Mouse (Mus musculus) retina, adult 2 months (tissue): ENCODE results near the gene Txlng.
"Not testable (repeated sequence)": the region's sequence is repeated elsewhere in the genome, so short reads cannot be mapped to it uniquely, and the experiment has no call there.

Experiments
- DNase-seq: peaks from one replicate; pipeline ENCODE4 v3.0.0-alpha.2; 2012; ENCODE audit warnings: low read depth, low spot score

The Txlng gene

DNA sequence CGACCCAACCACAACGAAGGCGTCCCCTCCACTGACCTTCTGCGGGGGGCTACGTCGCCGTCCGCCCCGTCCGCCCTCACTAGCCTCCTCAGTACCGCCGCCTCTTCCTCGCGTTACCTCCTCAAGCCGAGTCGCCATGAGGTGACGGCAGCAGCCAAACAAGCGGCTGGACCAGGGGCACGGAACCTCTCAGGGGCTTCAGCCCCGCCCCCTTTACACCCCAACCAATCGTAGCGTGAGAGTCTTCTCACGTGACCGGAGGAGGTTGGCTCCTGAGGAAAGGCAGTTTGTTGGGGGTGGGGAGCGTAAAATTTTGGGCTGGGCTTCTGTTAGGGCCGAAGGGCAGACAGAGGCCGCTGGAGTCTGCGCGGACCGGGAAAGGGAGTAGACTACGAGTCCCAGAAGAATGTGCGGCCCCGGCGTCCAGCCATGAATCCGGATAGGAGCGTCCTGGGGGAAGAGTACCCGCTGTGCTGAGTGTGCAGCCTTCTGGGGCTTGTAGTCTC lies at the start of gene Txlng:
Txlng (minus strand) TSS at position 252 of the 506 bp plus-strand sequence.
- peak; percentile 82 for DNase-seq

DNA sequence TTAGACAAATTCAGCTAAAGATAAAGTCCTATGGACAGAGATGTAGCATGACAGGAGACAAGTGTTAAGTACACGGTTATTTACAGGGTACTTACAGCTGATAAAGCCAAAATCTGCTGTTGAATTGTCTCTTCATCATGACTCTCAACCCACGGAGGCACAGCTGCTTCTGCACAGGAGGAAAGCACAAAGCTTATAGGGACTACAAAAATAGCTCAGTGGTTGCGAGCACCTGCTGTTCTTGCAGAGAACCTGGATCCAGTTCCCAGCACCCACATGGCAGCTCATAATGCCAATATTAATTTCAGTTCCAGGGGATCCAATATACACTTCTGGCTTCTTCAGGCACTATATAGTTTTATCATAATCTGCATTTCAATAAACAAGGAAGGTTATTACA lies 49.0 kb upstream of the Txlng start:
- no peak for DNase-seq

DNA sequence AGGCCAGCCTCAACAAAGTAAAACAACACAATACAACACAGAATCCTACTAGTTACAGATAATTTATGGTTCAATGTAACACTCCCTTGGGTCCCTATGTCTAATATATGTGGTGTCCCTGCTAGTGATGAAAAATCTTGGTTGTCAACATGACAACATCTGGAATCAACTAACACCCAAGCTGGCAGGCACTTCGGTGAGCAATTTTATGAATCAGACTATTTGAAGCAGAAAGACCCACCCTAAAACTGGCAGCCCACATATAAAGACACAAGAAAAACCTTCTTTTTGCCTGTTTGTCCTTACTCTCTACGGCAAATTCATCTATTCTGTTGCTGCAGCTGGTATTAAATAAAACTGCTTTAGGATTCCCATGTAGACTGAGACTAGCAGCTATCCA lies 44.5 kb upstream of the Txlng start:
- DNase-seq, result no peak

DNA sequence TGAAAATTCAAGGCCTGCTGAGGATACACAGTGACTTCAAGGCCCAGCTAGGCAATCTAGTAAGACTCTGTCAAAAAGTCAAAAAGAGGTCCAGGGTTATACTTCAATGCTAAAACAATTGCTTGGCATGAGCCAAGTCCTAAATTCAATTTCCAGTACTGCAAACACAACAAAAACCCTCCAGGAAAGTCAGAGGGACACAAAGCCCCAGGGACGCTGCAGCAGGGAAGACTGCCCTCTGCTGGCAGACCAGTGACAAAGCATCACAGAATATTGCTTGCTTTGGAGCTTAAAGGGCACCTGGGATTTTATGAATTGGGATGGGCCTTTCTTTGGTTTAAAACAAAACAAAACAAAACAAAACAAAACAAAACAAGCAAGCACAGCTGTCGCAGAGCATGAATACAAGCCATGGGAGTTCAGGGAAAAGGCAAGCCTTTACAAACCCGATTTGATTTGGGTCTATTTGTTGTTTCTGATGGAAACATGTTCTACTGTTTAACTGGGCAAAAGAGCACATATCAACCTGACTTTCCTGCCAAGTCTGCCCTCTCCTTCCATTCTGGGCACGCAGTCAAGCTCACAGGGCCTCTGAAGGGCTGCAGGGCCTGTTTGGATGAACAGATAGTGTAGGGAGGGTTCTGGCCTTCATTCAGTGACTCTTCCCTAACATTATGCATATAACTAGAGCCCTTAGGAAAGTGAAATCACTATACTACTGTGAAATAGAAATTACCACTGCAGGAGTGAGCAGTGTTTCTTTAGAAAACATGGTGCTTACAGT lies 42.7 kb upstream of the Txlng start:
- no peak for DNase-seq

DNA sequence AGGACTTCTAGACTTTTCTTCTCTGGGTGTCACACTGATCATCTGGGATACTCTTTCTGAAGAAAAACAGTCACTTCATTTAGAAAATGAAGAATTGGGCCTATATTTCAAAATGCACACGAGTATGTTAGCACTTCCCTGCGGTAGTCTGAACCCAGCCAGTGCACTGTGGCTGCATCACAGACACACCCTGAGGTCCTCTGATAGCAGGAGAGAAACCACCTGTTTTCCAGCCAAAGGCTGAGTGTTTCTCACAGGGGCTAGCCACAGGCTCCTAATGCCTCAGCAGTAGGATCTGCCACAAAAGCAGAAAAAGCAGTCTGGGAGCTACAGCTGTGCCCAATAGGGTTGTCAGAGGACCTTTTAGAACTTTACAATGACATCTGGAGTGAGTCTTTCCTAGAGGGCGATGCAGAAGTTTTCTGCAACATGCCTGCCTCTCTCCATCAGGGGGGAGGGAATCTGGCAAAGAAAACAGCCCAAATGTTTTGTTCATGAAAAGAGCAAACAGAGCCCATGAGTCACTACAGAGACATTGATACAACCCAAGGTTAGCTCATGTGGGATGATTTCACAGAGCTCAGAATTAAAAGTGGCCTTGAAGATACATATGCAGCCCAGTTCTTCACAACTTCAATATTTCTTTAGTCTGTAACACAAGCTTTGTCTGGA lies 39.2 kb upstream of the Txlng start:
- no peak for DNase-seq

DNA sequence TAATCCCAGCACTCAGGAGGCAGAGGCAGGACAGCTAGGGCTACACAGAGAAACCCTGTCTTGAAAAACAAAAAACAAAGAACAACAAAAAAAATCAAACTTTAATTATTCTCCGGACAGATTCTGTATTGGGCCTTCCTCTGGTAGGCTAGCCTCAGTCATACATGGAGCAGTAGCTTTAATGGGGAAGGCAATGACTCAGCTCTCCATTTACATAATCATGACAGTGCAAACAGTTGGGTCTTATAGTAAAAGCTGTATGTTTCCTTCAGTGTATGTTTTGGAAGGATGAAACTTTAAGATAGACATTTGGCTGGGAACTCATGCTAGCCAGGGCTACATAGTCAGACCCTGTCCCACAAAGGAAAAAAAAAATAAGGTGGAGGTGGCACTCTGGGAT lies 19.4 kb upstream of the Txlng start:
- no peak for DNase-seq

DNA sequence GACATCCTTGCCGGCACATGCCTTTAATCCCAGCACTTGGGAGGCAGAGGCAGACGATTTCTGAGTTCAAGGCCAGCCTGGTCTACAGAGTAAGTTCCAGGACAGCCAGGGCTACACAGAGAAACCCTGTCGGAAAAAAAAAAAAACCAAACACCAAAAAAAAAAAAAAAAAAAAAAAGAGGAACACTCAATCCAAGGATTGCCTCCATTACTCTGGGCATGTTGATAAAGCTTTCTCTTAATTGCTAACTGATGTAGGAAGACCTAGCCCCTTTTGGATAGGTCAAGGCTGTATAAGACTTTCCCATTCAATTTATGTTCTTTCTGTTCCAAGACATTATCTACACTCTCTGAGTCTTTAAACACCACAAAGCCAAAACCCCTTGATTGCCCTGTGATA lies 16.3 kb upstream of the Txlng start:
- no peak for DNase-seq

DNA sequence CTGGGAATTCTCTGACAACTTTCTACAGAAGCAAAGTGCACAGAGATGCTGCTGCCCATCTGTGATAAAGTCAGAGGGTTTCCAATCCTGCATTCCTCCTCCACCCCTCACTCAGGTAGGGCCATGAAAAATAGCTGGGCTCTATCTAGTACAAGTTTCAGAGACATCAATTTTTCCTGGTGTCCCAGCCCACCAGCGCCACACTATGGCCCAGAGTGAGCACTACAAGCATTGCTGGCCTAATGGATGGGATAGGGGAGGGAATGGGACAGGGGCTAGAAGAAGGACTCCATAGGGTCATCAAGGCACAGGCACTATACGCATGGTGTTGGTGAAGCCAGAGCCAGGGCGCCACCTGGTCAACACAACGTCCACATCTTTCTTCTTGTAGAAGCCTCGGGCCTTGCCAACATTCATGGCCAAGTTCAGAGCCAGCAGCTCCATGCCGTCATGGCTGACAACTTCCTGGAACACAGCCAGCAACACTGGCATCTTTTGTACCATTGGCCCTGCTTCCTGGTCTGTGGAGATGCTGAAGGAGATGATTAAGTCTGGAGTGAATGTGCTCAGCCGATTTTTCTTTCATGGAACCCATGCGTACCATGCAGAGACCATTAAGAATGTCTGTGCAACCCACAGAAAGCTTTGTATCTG lies 15.3 kb upstream of the Txlng start:
- no peak for DNase-seq

DNA sequence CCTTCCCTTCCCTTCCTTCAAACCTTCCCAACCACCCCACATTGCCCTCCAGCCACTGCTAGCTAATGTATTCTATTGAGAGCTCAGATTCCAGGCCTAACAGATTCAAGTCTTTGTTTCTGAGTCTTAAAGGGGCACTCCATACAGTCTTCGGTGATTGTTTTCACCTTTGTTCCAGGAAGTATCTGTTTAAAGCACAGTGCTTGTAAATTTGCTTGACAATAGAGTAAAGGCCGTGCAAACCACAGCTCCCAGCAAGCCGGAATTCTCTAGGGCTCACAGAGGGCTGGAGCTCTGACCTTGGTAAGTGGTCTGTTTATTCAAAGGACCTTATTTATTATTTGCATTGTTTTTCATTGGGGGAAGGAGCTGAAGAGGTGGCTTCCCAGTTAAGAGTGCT lies 2.8 kb upstream of the Txlng start:
- no peak for DNase-seq

DNA sequence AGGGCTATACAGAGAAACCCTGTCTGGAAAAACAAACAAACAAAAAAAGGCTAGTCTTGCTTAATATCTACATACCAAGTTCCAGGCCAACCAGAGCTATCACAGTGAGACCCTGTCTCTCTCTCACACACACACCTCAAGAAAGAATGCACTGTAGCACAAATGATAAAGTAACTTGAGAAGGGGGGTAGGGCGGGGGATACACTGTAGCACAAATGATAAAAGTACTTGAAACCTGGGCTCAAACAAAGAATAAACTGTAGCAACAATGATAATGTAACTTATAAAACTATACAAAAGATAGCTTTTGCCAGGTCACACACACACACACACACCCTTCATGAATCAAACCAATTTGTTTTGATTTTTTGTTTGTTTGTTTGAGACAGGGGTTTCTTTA lies 2.3 kb upstream of the Txlng start:
- no peak for DNase-seq

DNA sequence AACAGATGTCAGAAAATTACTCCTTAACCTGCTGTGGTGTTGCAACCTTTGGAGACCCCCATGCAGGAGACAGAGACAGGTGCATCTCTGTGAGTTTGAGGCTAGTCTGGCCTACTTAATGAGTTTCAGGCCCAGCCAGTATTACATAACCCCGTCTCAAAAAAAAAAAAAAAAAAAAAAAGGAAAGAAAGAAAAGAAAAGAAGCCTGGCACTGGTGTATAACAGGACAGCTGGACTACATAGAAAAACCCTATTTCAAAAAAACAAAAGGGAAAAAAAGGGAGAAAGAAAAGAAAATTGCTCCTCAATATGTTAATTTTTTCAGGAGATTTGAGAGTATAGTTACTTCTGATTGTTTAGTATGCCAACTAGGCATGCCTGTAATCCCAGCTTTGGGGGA lies 1.8 kb upstream of the Txlng start:
- no peak for DNase-seq

DNA sequence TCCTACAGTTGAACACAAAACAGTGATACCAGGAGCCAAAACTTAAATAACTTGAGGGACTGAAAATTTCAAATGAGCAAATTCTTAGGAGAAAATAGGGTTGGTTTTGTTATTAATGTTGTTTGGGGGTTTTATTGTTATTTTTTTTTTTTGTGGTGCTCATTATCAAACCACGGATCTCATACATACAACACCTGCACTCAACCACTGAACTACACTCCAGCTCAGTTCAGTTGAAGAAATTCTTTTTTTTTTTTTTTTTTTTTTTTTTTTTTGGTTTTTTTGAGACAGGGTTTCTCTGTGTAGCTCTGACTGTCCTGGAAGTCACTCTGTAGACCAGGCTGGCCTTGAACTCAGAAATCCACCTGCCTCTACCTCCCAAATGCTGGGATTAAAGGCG lies 1.1 kb upstream of the Txlng start:
- DNase-seq, result not testable (repeated sequence)

DNA sequence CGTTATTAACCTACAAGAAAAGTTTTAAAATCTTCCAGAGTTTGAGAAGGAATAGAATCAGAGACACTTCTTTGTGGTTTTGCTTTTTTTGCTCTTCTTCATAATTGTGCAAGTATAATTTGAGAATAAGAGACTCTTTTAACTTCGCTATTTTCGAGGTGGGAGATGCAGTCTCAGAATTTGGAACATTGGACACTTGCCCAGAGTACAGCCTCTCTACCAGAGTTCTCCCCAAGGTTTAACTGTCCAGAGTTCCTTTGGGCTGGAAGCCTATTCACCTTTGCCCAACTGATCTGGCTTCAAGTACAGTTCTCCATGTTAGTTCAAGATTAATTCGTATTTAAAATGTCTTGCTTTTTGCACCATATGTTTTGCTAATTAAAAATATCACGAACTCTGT lies 487 bp upstream of the Txlng start:
- no peak for DNase-seq

DNA sequence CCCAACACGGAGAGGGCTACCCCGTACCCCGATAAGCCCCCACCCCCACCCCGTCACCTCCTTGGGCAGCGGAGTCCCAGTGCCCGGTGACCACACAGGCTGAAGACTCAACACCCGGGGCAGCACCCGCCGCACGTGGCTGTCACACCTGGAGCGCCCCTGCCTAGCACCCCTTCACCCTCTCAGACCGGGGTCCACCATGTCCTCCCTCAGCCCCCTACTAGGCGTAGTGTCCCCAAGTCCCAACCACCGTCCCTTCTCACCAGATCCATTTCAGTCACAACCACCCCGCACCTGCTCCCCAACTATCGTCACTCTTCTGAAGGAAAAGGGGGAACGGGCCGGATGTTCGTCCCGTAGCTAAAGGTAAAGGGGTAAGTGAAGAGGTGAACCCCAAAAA lies 471 bp downstream of the Txlng start:
- no peak for DNase-seq

DNA sequence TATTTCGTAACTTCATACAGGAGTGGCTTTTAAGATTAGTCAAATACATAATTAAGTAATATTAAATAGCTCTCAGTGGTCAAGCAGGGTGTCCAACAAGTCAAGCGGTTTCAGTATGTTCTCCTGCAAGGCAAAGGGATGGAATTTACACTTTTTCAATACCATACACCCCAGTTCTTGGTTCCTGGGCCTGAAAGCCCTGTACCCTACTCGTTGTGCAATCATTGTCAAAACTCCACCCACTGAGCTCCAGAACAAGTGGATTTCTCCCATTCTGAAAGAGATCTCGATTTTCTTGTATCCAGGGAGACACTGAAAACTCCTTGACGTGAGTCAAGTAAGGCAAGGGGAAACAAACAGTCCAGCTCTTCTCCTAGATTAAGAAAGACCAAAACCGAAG lies 1.2 kb downstream of the Txlng start:
- DNase-seq, result no peak

DNA sequence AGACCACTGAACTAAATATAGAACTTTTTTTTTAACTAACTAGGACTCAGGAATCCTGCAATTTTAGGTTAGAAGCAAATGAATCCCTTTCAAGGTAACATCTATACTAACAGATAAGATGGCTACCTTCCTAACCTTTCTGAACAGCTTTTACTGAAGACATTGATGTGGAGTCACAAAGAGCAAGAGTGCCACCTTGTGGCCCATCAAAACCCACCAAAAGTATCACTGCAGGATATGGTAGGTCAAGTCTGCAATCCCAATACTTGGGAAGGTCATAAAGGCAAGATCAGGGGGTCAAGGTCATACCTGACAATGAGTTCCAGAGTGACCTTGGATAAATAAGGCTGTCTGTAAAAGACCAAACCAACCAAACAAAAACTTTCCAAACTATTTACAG lies 28.9 kb downstream of the Txlng start:
- peak; percentile 39 for DNase-seq

DNA sequence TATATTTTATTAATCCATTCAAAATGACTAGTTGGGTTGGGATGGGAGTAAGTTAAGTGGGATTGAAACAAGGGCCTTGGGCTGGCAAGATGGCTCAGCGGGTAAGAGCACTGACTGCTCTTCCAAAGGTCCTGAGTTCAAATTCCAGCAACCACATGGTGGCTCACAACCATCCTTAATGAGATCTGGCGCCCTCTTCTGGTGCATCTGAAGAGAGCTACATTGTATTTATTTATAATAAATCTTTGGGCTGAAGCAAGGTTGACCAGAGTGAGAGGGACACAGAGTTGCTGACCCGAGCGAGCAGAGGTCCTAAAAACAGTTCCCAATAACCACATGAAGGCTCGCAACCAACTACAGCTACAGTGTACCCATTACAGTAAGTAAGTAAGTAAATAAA lies 37.9 kb downstream of the Txlng start:
- not testable (repeated sequence) for DNase-seq

DNA sequence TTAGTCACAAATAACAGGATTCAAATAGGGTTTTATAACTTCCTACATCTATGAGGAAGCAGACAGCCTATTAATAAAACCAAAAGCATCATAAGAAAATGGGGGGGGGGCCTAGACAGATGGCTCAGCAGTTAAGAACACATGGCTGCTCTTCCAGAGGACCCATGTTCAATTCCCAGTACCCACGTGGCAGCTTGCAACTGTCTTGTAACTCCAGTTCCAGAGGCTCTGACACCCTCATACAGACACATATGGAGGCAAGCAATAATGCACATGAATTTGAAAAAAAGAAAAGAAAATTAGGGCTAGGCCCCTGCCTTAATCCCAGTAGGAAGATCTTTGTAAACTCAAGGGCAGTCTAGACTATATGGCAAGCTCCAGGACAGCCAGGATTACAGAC lies 40.9 kb downstream of the Txlng start:
- DNase-seq, result no peak

DNA sequence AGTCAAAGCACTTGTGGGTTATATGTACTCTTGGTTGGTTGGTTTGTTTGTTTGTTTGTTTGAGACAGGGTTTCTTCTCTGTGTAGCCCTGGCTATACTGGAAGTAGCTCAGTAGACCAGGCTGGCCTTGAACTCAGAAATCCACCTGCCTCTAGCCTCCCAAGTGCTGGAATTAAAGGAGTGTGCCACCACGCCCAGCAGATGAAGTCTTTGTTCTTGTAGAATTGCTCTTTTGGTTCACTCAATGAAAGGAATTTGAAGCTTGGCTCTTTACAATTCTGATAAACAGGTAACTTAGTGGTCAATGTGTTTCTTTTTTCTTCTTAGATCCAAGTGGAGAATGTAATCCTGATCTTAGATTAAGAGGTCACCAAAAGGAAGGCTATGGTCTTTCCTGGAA lies 58.5 kb downstream of the Txlng start:
- no peak for DNase-seq

DNA sequence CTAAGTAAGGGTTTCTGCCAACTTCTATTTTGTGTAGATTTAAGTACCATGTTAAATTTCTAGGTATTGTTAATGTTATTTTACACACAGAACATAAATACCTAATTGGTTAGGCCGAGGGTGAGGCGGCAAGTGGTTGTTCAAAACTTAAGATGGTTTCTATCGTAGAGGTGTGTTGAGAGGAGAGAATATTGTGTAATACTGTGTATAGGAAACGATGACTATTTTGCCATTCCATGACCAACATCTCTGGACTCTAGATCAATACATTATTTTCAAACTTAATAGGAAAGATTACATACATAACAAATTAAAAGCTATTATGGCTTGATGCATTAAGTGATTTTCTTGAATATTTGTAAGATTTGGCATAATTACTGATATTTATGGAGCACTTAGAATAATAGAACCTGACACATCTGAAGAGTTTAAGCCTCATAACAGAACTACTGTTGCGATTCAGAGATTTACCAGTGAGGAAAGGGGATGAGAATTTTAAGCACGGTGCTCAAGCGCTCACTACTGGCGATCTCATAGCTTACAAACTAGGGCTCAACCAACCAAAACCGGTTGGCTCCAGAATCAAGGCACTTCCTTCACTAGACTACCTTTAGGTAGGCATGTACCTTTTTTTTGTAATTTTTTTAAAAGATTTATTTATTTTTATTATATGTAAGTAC lies 67.4 kb downstream of the Txlng start:
- no peak for DNase-seq

DNA sequence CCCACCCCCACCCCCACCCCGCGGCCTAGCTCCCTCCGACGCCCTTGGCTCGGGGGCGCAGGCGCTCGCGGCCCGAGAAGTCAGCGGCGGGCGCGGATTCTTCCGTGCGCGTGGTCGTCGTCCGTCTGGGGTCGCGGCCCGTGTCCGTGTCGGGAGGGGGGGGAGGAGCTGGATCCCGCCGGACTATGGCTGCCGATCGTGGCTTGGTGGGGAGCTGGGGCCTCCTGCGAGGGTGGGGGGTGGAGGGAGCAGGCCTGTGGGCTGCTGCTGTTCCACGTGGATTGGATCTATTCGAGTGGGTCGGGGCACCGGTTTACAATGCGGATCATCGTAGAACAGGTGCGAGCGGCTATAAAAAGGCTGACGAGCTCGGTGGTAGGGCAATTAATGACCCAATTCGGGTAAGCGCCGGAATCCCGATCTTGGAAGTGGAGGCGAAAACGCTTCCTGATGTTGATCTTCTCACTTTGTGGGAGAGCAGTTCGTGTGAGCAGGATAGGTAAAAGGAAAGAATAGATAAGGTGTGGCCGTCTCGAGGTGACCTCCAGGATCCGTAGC lies 68.2 kb downstream of the Txlng start:
- DNase-seq, result no peak
